Comparison of ENCODE assay signal across 17 mouse cellular contexts in genomic region chr9:64124846-64125245, GRCm38 (mm10). TPM values are rescaled to one million over a fixed set of nuclear protein-coding genes. Genes with fewer than 3 reads are reported as not detected.
DNase-seq lines count a peak whose midpoint lies in the region; ATAC-seq and TF ChIP-seq lines count a peak whose summit lies in the region.
"Not testable (repeated sequence)": the region's sequence is repeated elsewhere in the genome, so short reads cannot be mapped to it uniquely, and the experiment has no call there.
"Had no signal": no experiment of that assay in that cellular context is flagged by ENCODE, and none has a peak within 500 bp of the region (broad histone marks: within the 10 kb centered on the region; RNA-seq: fewer than 3 reads in every experiment).

No protein-coding gene starts in this region.

- WGBS in heart, embryonic 12.5 days: 72% methylated on average over 3 of the region's 3 CpGs
- 67% methylated on average over 3 of the region's 3 CpGs for WGBS in kidney, embryonic 15.5 days
- WGBS in stomach, postnatal 0 days: 46% methylated on average over 3 of the region's 3 CpGs

- DNase-seq in ES-E14 (ENCODE audit: low read depth, low spot score); stomach, postnatal 0 days (ENCODE audit: low spot score): not testable (repeated sequence)
- DNase-seq in R1 (ENCODE audit: low read depth, low spot score): peak; percentile 90
- peak; percentile 44 for DNase-seq in adrenal gland, postnatal 14 days

- H3K4me1 ChIP-seq in ES-E14 (ENCODE audit: control insufficient read depth in 2 of 2, insufficient read depth in 2 of 2, low read length in 2 of 2, poor library complexity in 1 of 2): peaks cover 8 to 29% of the 10 kb centered on the region in 2 experiments
- peaks cover 22% of the 10 kb centered on the region for H3K4me1 ChIP-seq in heart, embryonic 12.5 days (replicated peaks)
- H3K4me1 ChIP-seq in kidney, embryonic 15.5 days: peaks cover 32% of the 10 kb centered on the region
- H3K4me1 ChIP-seq in stomach, postnatal 0 days (replicated peaks; ENCODE audit: control insufficient read depth, insufficient read depth): not testable (repeated sequence)

- TF ChIP-seq POLR2A in myocyte (IDR thresholded peaks at IDR 0.05; ENCODE audit: insufficient read length, low read depth): not testable (repeated sequence)

- not testable (repeated sequence) for H3K9me3 ChIP-seq in ES-E14 (ENCODE audit: control insufficient read depth, insufficient read depth, low read depth, low read length); heart, embryonic 12.5 days (replicated peaks); kidney, embryonic 15.5 days (replicated peaks); stomach, postnatal 0 days (ENCODE audit: control insufficient read depth, low read length)

- not testable (repeated sequence) for H3K79me2 ChIP-seq in myocyte (ENCODE audit: control insufficient read depth, insufficient read depth)

- H3K27me3 ChIP-seq in heart, embryonic 12.5 days (replicated peaks); kidney, embryonic 15.5 days; myocyte (ENCODE audit: control insufficient read depth, insufficient read depth, insufficient read length); stomach, postnatal 0 days (ENCODE audit: control insufficient read depth, insufficient read depth, low read length): not testable (repeated sequence)

- not testable (repeated sequence) for TF ChIP-seq CTCF in stomach, postnatal 0 days (IDR thresholded peaks at IDR 0.05; ENCODE audit: low read depth)

- H3K4me3 ChIP-seq in ES-E14 (ENCODE audit: insufficient read depth in 1 of 2, low read depth in 1 of 2, low read length in 2 of 2, poor library complexity in 1 of 2, severe bottlenecking in 1 of 2); heart, embryonic 12.5 days; kidney, embryonic 15.5 days (replicated peaks); myocyte; stomach, postnatal 0 days (ENCODE audit: low read depth, low read length): not testable (repeated sequence)

- H3K4me2 ChIP-seq in heart, embryonic 12.5 days; kidney, embryonic 15.5 days; stomach, postnatal 0 days (replicated peaks; ENCODE audit: low read depth): not testable (repeated sequence)
- H3K4me2 ChIP-seq in myocyte (ENCODE audit: low read depth): peak overlapping the region; percentile 34

- peak overlapping the region; percentile 4; the same call in 1 of the 2 replicates for H3K27ac ChIP-seq in ES-E14 (ENCODE audit: insufficient read depth, low read depth, low read length, poor library complexity, severe bottlenecking)
- peak overlapping the region; percentile 32; the same call in 1 of the 2 replicates for H3K27ac ChIP-seq in heart, embryonic 12.5 days (ENCODE audit: poor library complexity, severe bottlenecking)
- H3K27ac ChIP-seq in kidney, embryonic 15.5 days: peak overlapping the region; percentile 71
- H3K27ac ChIP-seq in stomach, postnatal 0 days (replicated peaks): peak overlapping the region; percentile 63

- ATAC-seq in heart, embryonic 12.5 days (ENCODE audit: insufficient number of reproducible peaks, low FRiP score); kidney, embryonic 15.5 days (replicated peaks; ENCODE audit: low FRiP score): not testable (repeated sequence)
- ATAC-seq in stomach, postnatal 0 days (ENCODE audit: low FRiP score, low TSS enrichment): peak; percentile 64

- not testable (repeated sequence) for TF ChIP-seq EP300 in stomach, postnatal 0 days (optimal IDR thresholded peaks at IDR 0.05)

- in situ Hi-C loops in ES-E14 (cut with MboI; ENCODE audit: low sequenced_read_pairs in 2 of 2, unreplicated experiment in 2 of 2): not testable (repeated sequence)

- H3K36me3 ChIP-seq in ES-E14 (ENCODE audit: control insufficient read depth, insufficient read depth, low read length, poor library complexity, severe bottlenecking); heart, embryonic 12.5 days; kidney, embryonic 15.5 days; myocyte (ENCODE audit: control insufficient read depth, insufficient read depth); stomach, postnatal 0 days (ENCODE audit: control insufficient read depth, insufficient read depth, low read length): not testable (repeated sequence)

- not testable (repeated sequence) for H3K9ac ChIP-seq in ES-E14 (ENCODE audit: insufficient read depth, low read depth, low read length, poor library complexity, severe bottlenecking); heart, embryonic 12.5 days; kidney, embryonic 15.5 days; stomach, postnatal 0 days (ENCODE audit: low read length)

- not testable (repeated sequence) for H3ac ChIP-seq in myocyte (ENCODE audit: control insufficient read depth, insufficient read length)

TF ChIP-seq in ES-E14, 5 proteins besides CTCF, POLR2A, EP300 and RAD21:
- TF ChIP-seq MAFK (IDR thresholded peaks at IDR 0.05; ENCODE audit: insufficient read depth, low read depth, low read length): peak; percentile 56

RNA-seq across cellular contexts. Expression of gene Lctl, which starts 7.9 kb away (rescaled TPM):
- 1.5 and 2.3 TPM in 2 replicates for total RNA-seq in ES-E14 (2012; rRNA removed)
- 1.6 and 1.9 TPM in 2 replicates for total RNA-seq in adrenal gland, postnatal 14 days (2021)
- polyA plus RNA-seq in heart, embryonic 12.5 days (2016; fragmentation: Nextera tagmentation; extraction: Ambion mirVana): 0.14 TPM in 1 of 2 replicates, not detected in the other
- polyA plus RNA-seq in kidney, embryonic 15.5 days (2015; fragmentation: Nextera tagmentation; extraction: Ambion mirVana): 0.16 and 0.51 TPM in 2 replicates
- polyA plus RNA-seq in myocyte (2012; fragmentation: generic; extraction: Trizol): 0.23 TPM
- 0.13 and 0.17 TPM in 2 replicates for polyA plus RNA-seq in stomach, postnatal 0 days (2015; fragmentation: Nextera tagmentation; extraction: Ambion mirVana)
- total RNA-seq: heart, adult 18-20 months; heart, postnatal 25 days had no signal
- polyA plus RNA-seq: activated CD4-positive, CD25-positive, alpha-beta regulatory T cell, adult 4 months; embryonic facial prominence, embryonic 12.5 days; forebrain, embryonic 11.5 days; forebrain, embryonic 15.5 days; heart, embryonic 11.5 days; heart, embryonic 16.5 days; hindbrain, embryonic 10.5 days; hindbrain, embryonic 14.5 days had no signal

RNA-seq across cellular contexts. Expression of gene Zwilch, which starts 48.1 kb away (rescaled TPM):
- total RNA-seq in ES-E14 (2012; rRNA removed): 99.2 and 151 TPM in 2 replicates
- total RNA-seq in adrenal gland, postnatal 14 days (2021): 6.3 and 7.0 TPM in 2 replicates
- 28.0 and 28.6 TPM in 2 replicates for polyA plus RNA-seq in heart, embryonic 12.5 days (2016; fragmentation: Nextera tagmentation; extraction: Ambion mirVana)
- polyA plus RNA-seq in kidney, embryonic 15.5 days (2015; fragmentation: Nextera tagmentation; extraction: Ambion mirVana): 26.3 and 29.1 TPM in 2 replicates
- 7.1 TPM for polyA plus RNA-seq in myocyte (2012; fragmentation: generic; extraction: Trizol)
- polyA plus RNA-seq in stomach, postnatal 0 days (2015; fragmentation: Nextera tagmentation; extraction: Ambion mirVana): 3.2 and 4.1 TPM in 2 replicates

RNA-seq across cellular contexts. Expression of gene Rpl4, which starts 48.3 kb away (rescaled TPM):
- 1,251 and 1,343 TPM in 2 replicates for total RNA-seq in ES-E14 (2012; rRNA removed)
- 872 and 1,008 TPM in 2 replicates for total RNA-seq in adrenal gland, postnatal 14 days (2021)
- 801 and 832 TPM in 2 replicates for polyA plus RNA-seq in heart, embryonic 12.5 days (2016; fragmentation: Nextera tagmentation; extraction: Ambion mirVana)
- polyA plus RNA-seq in kidney, embryonic 15.5 days (2015; fragmentation: Nextera tagmentation; extraction: Ambion mirVana): 1,178 and 1,188 TPM in 2 replicates
- 1,028 TPM for polyA plus RNA-seq in myocyte (2012; fragmentation: generic; extraction: Trizol)
- 902 and 907 TPM in 2 replicates for polyA plus RNA-seq in stomach, postnatal 0 days (2015; fragmentation: Nextera tagmentation; extraction: Ambion mirVana)

RNA-seq across cellular contexts. Expression of gene Snapc5, which starts 54.2 kb away (rescaled TPM):
- total RNA-seq in ES-E14 (2012; rRNA removed): 9.6 and 17.1 TPM in 2 replicates
- 20.4 and 22.9 TPM in 2 replicates for total RNA-seq in adrenal gland, postnatal 14 days (2021)
- polyA plus RNA-seq in heart, embryonic 12.5 days (2016; fragmentation: Nextera tagmentation; extraction: Ambion mirVana): 21.9 and 23.0 TPM in 2 replicates
- 34.3 and 35.6 TPM in 2 replicates for polyA plus RNA-seq in kidney, embryonic 15.5 days (2015; fragmentation: Nextera tagmentation; extraction: Ambion mirVana)
- 6.0 TPM for polyA plus RNA-seq in myocyte (2012; fragmentation: generic; extraction: Trizol)
- 31.8 and 34.4 TPM in 2 replicates for polyA plus RNA-seq in stomach, postnatal 0 days (2015; fragmentation: Nextera tagmentation; extraction: Ambion mirVana)

Comparison
In these comparisons a context has a peak if more than half of its experiments do, and no peak if none do; other contexts are left out.
1. H3K27ac ChIP-seq: peak in every context shown above with its lines; median percentile 71 in kidney, embryonic 15.5 days; 63 in stomach, postnatal 0 days; 32 in heart, embryonic 12.5 days; 4 in ES-E14.